Mouse (Mus musculus) limb, embryonic 10.5 days (tissue): ENCODE measurements around the gene Washc1. TPM values are rescaled to one million over a fixed set of nuclear protein-coding genes. Genes with fewer than 3 reads are reported as not detected.
"Not testable (repeated sequence)": the region's sequence is repeated elsewhere in the genome, so short reads cannot be mapped to it uniquely, and the experiment has no call there.

Experiments used
- DNase-seq: peaks from one replicate; pipeline ENCODE4 v3.0.0-alpha.2; 2017; ENCODE audit warnings: low spot score
- H3K27ac ChIP-seq: fragments of 300-500 bp; sonication (generic); 2 replicates; pipeline ENCODE4 v1.5.1; 2016; ENCODE audit warnings: mild to moderate bottlenecking
- H3K27me3 ChIP-seq: fragments of 300-500 bp; sonication (generic); 2 replicates; pipeline ENCODE4 v1.6.1; 2016; ENCODE audit warnings: low read depth, mild to moderate bottlenecking; ENCODE audit not compliant: poor library complexity, severe bottlenecking
- H3K36me3 ChIP-seq: fragments of 300-500 bp; sonication (generic); 2 replicates; pipeline ENCODE4 v1.6.1; 2016; ENCODE audit warnings: mild to moderate bottlenecking, moderate library complexity
- H3K4me1 ChIP-seq: fragments of 300-500 bp; sonication (generic); 2 replicates; pipeline ENCODE4 v1.6.1; 2016
- H3K4me3 ChIP-seq: fragments of 300-500 bp; sonication (generic); 2 replicates; pipeline ENCODE4 v1.5.1; 2016; ENCODE audit warnings: mild to moderate bottlenecking, moderate library complexity
- H3K9me3 ChIP-seq: fragments of 300-500 bp; sonication (generic); replicated peaks from 2 replicates; pipeline ENCODE4 v1.6.1; 2016; ENCODE audit warnings: mild to moderate bottlenecking
- WGBS: fragments of 180-500 bp; shearing (Covaris S2); methylation state at CpG from one replicate; pipeline ENCODE4 v1.1.7; 2016; 5-methylcytosine and 5-hydroxymethylcytosine counted together
- polyA plus RNA-seq: library from polyadenylated mRNA; unstranded; fragments of >200 nt; fragmentation: Nextera tagmentation; extraction: Ambion mirVana; gene quantifications from 2 replicates; pipeline ENCODE4 v1.2.1, GENCODE M21; 2016

Washc1 gene
- polyA plus RNA-seq, 1 experiment from 2014 or later = 40.4 TPM

DNA sequence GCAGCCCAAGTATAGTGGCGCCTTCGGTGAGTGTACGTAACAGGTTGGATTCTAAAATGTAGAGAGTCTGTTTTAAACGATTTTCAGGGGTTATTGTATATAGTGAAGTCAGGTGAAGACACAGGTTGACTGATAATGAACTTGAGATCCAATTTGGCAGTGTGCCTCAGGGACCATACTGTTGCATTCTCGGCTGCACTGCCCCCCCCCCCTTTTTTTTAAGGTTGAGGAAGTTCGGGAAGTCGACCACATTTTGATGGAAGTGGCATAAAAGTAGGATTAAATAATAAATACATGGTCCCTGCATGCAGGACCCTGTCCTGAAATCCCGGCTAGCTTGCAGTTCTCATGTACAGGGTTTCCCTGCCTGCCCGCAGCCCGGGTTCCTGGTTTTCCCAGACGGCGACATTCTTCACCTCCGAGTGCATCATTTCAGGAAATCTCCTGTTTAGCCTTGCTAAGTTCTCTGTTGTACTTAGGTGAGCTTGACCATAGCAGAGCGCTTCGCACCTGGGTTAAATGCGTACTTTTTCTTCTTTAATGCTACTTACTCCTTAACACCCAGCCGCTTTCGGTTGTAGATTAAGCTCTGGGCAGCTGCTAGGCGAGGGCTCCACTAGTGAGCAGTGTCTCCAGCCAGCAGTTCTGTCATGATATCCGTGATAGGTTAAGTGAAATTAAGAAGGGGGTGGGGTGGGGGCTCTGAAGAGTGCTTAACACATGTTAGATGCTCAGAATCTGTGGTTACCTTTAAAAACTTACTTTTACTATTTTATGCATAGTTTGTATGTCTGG, 12.7 kb downstream of the Washc1 start:
- WGBS = 2% methylated on average over 20 of the region's 20 CpGs
- peak overlapping the region; percentile 93 for H3K27ac ChIP-seq
- H3K27me3 ChIP-seq = no peaks in the 10 kb centered on the region
- DNase-seq = peak; percentile 57
- H3K4me3 ChIP-seq = peak overlapping the region; percentile 92
- peaks cover 45% of the 10 kb centered on the region for H3K36me3 ChIP-seq
- peaks cover 15% of the 10 kb centered on the region for H3K4me1 ChIP-seq
- no peaks in the 10 kb centered on the region for H3K9me3 ChIP-seq

DNA sequence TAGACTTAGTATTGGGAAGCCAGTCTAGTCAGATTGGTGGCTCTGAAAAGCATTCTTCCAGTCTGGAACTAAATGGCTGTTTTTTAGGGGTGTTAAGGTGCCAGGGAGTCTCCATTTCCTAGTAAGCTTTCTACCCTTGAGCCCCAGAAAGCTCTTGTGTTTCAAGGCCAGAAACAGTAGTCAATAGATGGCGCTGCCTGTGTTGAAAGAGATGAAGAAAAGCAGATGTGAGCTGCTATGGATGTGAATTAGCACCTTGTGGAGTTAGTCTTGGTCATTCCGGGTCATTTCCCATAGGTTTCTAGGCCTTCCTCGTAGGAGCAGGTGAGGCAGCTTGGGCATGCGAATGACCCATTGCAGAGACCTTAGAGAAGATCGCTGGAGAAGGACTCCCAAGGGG, 13.9 kb downstream of the Washc1 start:
- H3K9me3 ChIP-seq = no peaks in the 10 kb centered on the region
- no peak for DNase-seq
- 67% methylated on average over 5 of the region's 5 CpGs for WGBS

DNA sequence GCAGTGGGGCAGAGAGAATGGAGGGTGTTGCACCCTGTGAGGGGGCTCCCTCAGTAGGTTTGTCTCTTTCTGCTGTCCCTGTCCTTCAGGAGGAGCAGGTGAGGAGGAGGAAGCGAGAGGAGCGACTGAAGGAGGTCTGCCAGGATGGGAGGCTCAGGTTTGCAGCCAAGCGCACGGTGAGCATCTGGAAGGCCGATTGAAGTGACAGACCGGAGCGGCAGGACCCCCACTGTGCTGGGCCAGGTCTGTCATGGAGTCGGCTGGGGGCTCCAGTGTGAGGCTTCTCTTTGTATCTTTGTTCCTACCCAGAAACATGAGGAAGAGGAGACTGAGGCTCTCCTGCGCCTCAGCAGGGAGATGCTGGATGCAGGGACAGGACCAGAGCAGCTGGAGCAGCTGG, 19.0 kb downstream of the Washc1 start:
- Histone ChIP-seq H3K27me3 (no peaks in the 10 kb centered on the region), H3K36me3 (peaks cover 93% of the 10 kb centered on the region), H3K4me3 (no peak overlapping the region), H3K4me1 (peaks cover 2% of the 10 kb centered on the region), H3K27ac (no peak overlapping the region), H3K9me3 (no peaks in the 10 kb centered on the region)
- no peak for DNase-seq
- WGBS = 87% methylated on average over 9 of the region's 9 CpGs

More for the DNA sequence above, 13.9 kb downstream of the Washc1 start:
- Histone ChIP-seq H3K4me3 (0 out of 2 replicates have a peak overlapping the region, but pooled peaks have one; percentile 18), H3K36me3 (peaks cover 43% of the 10 kb centered on the region), H3K27ac (no peak overlapping the region), H3K27me3 (no peaks in the 10 kb centered on the region), H3K4me1 (peaks cover 15% of the 10 kb centered on the region)

DNA sequence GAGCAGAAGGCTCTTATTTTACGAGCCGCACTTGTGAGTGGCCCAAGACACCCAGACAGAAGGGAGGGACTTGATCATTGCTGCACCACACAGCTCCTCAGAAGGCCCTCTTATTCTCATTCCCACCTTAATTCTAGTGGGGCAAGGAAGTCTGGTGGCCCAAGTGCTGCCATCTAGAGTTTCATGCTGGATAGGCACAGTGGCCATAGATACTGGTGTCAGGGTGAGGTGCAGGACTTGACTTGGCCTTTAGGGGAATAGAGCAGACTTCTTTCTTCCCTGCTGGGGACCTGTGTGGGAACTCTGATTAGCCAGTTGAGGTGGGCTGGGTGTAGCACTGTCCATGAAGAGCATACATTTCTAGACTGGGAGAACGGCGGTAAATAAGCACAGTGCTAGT, 19.9 kb downstream of the Washc1 start:
- Histone ChIP-seq H3K36me3 (peaks cover 97% of the 10 kb centered on the region), H3K27me3 (no peaks in the 10 kb centered on the region), H3K27ac (no peak overlapping the region), H3K9me3 (no peaks in the 10 kb centered on the region), H3K4me1 (no peaks in the 10 kb centered on the region), H3K4me3 (no peak overlapping the region)
- no peak for DNase-seq
- WGBS = 95% methylated on average over 4 of the region's 4 CpGs

DNA sequence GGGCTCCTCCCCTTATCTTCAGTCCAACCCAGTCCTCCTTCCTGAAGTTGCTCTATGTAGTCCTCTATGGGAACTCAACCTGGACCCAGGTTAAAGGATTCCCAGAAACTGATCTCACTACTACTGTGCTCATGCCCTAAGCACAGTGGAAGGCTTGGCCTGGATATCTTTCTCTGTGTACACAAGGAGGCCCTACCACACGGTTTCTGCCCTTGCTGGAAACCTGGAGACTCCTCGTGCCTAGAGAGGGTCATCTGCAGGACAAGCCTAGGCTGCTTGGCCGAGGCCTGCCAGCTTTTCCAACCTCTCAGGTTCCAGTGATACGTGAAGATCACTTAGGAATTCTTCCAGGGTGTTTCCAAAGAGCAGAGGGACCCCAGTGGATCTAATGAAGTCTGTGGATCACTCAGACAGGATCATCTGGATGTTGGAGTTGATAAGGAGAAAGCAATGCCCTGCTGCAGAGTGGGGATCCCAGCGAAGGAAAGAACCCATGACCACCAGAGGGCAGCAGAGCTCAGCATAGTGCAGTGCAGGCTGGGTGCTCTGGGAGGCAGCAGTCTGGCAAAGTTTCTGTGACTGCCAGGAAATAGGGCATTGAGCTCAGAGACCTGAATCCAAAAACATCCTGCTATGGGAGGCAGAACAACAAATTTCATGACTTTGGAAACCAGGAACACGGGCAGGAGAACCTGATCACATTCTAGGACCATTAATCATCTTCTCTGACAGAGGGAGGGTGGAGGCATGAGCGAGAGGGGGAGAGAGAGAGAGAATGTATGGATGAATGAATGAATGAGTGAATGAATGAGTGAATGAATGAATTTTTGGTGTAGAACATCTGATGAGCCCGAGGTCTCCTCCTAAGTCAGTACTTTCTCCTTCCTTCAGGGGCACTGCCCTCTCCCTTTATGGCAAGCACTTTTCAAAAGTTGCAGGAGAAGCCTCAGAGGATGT, 41.6 kb downstream of the Washc1 start:
- peaks cover 52% of the 10 kb centered on the region for H3K36me3 ChIP-seq
- H3K9me3 ChIP-seq, H3K27ac ChIP-seq, H3K27me3 ChIP-seq, H3K4me1 ChIP-seq, H3K4me3 ChIP-seq, DNase-seq: not testable (repeated sequence)
- whole genome bisulfite sequencing = 86% methylated on average over 6 of the region's 8 CpGs

DNA sequence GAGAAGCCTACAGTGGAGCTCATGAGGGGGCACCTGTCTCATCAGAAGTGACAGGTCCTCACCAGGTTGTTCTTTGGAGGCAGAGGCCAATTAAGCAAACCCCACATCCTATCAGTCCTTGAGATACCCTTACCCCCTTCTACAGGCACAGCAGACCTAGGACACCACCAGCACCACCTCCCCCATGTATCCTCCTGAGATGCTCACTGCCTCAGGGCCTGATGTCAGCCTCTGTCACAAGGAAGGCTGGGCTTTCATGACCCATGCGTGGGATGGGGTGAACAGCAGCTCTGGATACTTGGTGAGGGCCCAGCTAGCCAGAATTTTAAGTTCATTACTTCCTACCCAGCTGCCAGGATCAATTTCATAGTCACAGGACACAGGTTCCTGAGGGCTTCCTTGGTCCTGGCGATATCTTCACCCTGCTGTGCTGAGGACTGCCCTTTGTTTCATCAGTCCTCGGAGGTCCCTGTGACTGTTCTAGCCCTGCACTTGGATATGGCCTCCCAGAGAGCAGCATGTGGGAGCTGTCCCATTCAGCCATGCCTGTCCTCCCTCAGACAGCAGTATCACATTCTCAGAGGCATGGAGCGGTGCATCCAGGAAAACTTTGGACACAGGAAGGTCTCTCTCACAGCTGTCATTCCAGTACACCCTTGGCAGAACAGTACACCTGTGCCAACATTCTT, 42.5 kb downstream of the Washc1 start:
- not testable (repeated sequence) for DNase-seq, H3K4me3 ChIP-seq, H3K9me3 ChIP-seq, H3K4me1 ChIP-seq, H3K27me3 ChIP-seq, H3K27ac ChIP-seq
- WGBS = 90% methylated on average over 4 of the region's 4 CpGs
- H3K36me3 ChIP-seq = peaks cover 43% of the 10 kb centered on the region

DNA sequence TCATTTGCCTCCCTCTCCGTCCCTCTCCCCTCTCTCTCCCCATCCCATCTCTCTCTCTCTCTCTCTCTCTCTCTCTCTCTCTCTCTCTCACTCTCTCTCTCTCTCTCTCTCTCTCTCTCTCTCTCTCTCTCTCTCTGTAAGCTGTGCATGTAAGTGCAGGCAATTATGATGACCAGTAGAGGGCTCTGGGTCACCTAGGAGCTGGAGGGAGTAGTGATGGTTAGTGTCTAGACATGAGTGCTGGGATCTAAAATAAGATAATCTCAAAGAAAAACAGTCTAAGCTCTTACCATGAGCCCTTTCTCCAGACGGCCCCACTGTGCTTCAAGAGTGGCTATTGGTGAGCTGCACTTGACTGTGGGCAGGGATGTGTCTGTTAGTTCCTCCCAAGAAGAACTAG, 43.5 kb downstream of the Washc1 start:
- WGBS = 73% methylated on average over 2 of the region's 2 CpGs

DNA sequence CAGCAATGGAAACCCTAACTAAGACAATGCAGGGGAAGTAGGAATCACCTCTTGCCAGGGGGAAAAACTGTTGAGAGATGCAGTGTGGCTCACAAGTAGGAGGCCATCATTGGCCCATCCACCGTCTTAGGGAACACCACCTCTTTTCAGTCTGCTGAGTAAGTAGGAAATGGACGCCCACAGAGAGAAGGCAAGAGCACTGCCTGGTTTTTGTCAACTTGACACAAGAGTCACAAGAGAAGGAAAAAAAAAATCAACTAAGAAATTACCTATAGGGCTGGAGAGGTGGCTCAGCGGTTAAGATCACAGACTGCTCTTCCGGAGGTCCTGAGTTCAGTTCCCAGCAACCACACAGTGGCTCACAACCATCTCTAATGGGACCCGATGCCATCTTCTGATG, 46.9 kb downstream of the Washc1 start:
- no peak overlapping the region for H3K4me3 ChIP-seq
- H3K27ac ChIP-seq = no peak overlapping the region
- peaks cover 7% of the 10 kb centered on the region for H3K36me3 ChIP-seq
- no peak for DNase-seq
- H3K9me3 ChIP-seq = peaks cover 6% of the 10 kb centered on the region; the same call in 1 of the 2 replicates
- H3K4me1 ChIP-seq = no peaks in the 10 kb centered on the region
- whole genome bisulfite sequencing = 92% methylated on average over 5 of the region's 5 CpGs
- no peaks in the 10 kb centered on the region for H3K27me3 ChIP-seq

More for the DNA sequence above, 43.5 kb downstream of the Washc1 start:
- Histone ChIP-seq H3K4me3 (no peak overlapping the region), H3K27ac (no peak overlapping the region), H3K9me3 (no peaks in the 10 kb centered on the region), H3K36me3 (peaks cover 33% of the 10 kb centered on the region), H3K27me3 (no peaks in the 10 kb centered on the region), H3K4me1 (no peaks in the 10 kb centered on the region)
- DNase-seq = no peak

DNA sequence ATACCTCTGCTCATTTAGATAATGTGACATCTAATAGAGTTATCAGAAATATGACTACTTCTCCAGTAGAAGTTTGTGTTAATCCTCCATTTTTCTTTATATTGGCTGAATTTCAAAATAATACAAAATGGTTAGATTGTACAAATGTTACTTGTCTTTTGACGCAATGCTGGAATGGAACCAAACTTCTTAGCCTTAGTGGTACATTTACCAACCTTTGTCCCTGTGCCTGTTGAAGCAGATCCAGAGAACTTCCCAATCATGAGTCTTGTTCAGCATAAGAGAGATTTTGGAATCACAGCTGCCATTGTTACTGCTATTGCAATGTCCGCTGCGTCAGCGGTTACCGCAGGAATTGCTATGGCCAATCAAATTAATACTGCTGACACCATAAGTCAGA, 55.8 kb downstream of the Washc1 start:
- H3K9me3 ChIP-seq, H3K4me3 ChIP-seq, H3K4me1 ChIP-seq, DNase-seq, H3K27me3 ChIP-seq, H3K36me3 ChIP-seq, H3K27ac ChIP-seq: not testable (repeated sequence)
- 98% methylated on average over 5 of the region's 5 CpGs for WGBS

Other genes starting within 250 kb of the Washc1 start
- gene Ralbp1, start 225.7 kb upstream of the Washc1 start, polyA plus RNA-seq = 53.4 and 64.7 TPM in 2 replicates
- 83.6 and 109 TPM in 2 replicates for gene Twsg1, start 160.3 kb upstream of the Washc1 start, polyA plus RNA-seq
- gene Ankrd12, start 34.5 kb upstream of the Washc1 start, polyA plus RNA-seq = 13.8 and 18.8 TPM in 2 replicates
- 327 and 329 TPM in 2 replicates for gene Ndufv2, start 10.0 kb upstream of the Washc1 start, polyA plus RNA-seq
- 38.6 and 41.6 TPM in 2 replicates for gene Ddx11, start 12.0 kb downstream of the Washc1 start, polyA plus RNA-seq